Mouse (Mus musculus) limb, embryonic 14.5 days (tissue): ENCODE results near the gene A930018P22Rik. TPM values are rescaled to one million over a fixed set of nuclear protein-coding genes. Genes with fewer than 3 reads are reported as not detected.

Source experiments
- ATAC-seq: fragments of 200-750 bp; cut with Nextera tagmentation; 2 replicates; pipeline ENCODE4 v1.8.0; 2017; ENCODE audit warnings: low read depth, moderate number of reproducible peaks, moderate TSS enrichment; ENCODE audit not compliant: low FRiP score
- DNase-seq: peaks from one replicate; pipeline ENCODE4 v3.0.0-alpha.2; 2015; ENCODE audit warnings: low spot score
- H3K27ac ChIP-seq: fragments of 300-500 bp; sonication (generic); replicated peaks from 2 replicates; pipeline ENCODE4 v1.5.1; 2014; ENCODE audit warnings: low read depth, mild to moderate bottlenecking, low read length, moderate library complexity, mixed read lengths
- H3K27me3 ChIP-seq: fragments of 300-500 bp; sonication (generic); 2 replicates; pipeline ENCODE4 v1.6.1; 2014; ENCODE audit warnings: low read length, mixed read lengths; ENCODE audit not compliant: control insufficient read depth, insufficient read depth
- H3K36me3 ChIP-seq: fragments of 300-500 bp; sonication (generic); 2 replicates; pipeline ENCODE4 v1.6.1; 2014; ENCODE audit warnings: mild to moderate bottlenecking, low read length, moderate library complexity, mixed read lengths; ENCODE audit not compliant: control insufficient read depth, insufficient read depth
- H3K4me1 ChIP-seq: fragments of 300-500 bp; sonication (generic); 2 replicates; pipeline ENCODE4 v1.6.1; 2014; ENCODE audit warnings: antibody characterized with exemption, low read length, mixed read lengths; ENCODE audit not compliant: control insufficient read depth, insufficient read depth
- H3K4me2 ChIP-seq: fragments of 300-500 bp; sonication (generic); replicated peaks from 2 replicates; pipeline ENCODE4 v1.6.1; 2014; ENCODE audit warnings: low read depth, mild to moderate bottlenecking, low read length, moderate library complexity; ENCODE audit not compliant: severe bottlenecking
- H3K4me3 ChIP-seq: fragments of 300-500 bp; sonication (generic); replicated peaks from 2 replicates; pipeline ENCODE4 v1.5.1; 2014; ENCODE audit warnings: low read length
- H3K9ac ChIP-seq: fragments of 300-500 bp; sonication (generic); 2 replicates; pipeline ENCODE4 v1.6.1; 2014; ENCODE audit warnings: mild to moderate bottlenecking, low read depth, low read length, moderate library complexity; ENCODE audit not compliant: severe bottlenecking
- H3K9me3 ChIP-seq: fragments of 300-500 bp; sonication (generic); 2 replicates; pipeline ENCODE4 v1.6.1; 2016; ENCODE audit warnings: low read length; ENCODE audit not compliant: control insufficient read depth
- POLR2A ChIP-seq: fragments of 200-500 bp; IDR thresholded peaks from 2 replicates; pipeline ENCODE4 v1.8.0; 2012; ENCODE audit warnings: inconsistent platforms, mild to moderate bottlenecking, moderate library complexity, borderline replicate concordance; ENCODE audit not compliant: insufficient read depth, insufficient read length; ENCODE audit errors: extremely low read depth
- WGBS: fragments of 180-500 bp; shearing (Covaris S2); extraction: QIAGEN DNeasy Blood & Tissue Kit; methylation state at CpG from one replicate; pipeline ENCODE4 v1.1.7; 2014; 5-methylcytosine and 5-hydroxymethylcytosine counted together
- polyA plus RNA-seq, 2 experiments: library from polyadenylated mRNA; depleted of rRNA in 1 of 2; stranded (reverse) in 1 of 2; unstranded in 1 of 2; fragments of >200 nt; fragmentation: Nextera tagmentation in 1 of 2; extraction: Ambion mirVana in 1 of 2; gene quantifications; 2 replicates each; pipeline versions ENCODE4 v1.2.1 to v1.2.3; 2012 to 2014

Gene A930018P22Rik
- polyA plus RNA-seq, 2 experiments = 0.10 to 0.23 TPM

- TF ChIP-seq POLR2A = no peak
- Histone ChIP-seq H3K27me3 (no peaks in the 10 kb centered on the region), H3K36me3 (no peaks in the 10 kb centered on the region), H3K4me3 (no peak overlapping the region), H3K9me3 (no peaks in the 10 kb centered on the region), H3K9ac (no peak overlapping the region), H3K4me2 (no peak overlapping the region), H3K27ac (no peak overlapping the region), H3K4me1 (no peaks in the 10 kb centered on the region)
- DNase-seq (peak; percentile 41), ATAC-seq (peak; percentile 76)
- 79% methylated on average over 6 of the region's 6 CpGs for WGBS
These were observed 28.2 kb downstream of the A930018P22Rik start for GRCm38 (mm10) chr2:104150608-104151397.

GRCm38 (mm10) chr2:104153345-104153744 lies 30.8 kb downstream of the A930018P22Rik start:
- no peaks in the 10 kb centered on the region for H3K36me3 ChIP-seq
- no peak for ATAC-seq
- no peak overlapping the region for H3K9ac ChIP-seq
- no peaks in the 10 kb centered on the region for H3K4me1 ChIP-seq
- DNase-seq = no peak
- H3K27ac ChIP-seq = no peak overlapping the region
- H3K4me2 ChIP-seq = no peak overlapping the region
- 81% methylated on average over 4 of the region's 4 CpGs for WGBS
- H3K4me3 ChIP-seq = no peak overlapping the region
- H3K27me3 ChIP-seq = no peaks in the 10 kb centered on the region
- no peaks in the 10 kb centered on the region for H3K9me3 ChIP-seq
- no peak for TF ChIP-seq POLR2A

GRCm38 (mm10) chr2:104153876-104154275 lies 31.3 kb downstream of the A930018P22Rik start:
- no peak for ATAC-seq
- DNase-seq = no peak
- Histone ChIP-seq H3K36me3 (no peaks in the 10 kb centered on the region), H3K9ac (no peak overlapping the region), H3K27me3 (no peaks in the 10 kb centered on the region), H3K4me2 (no peak overlapping the region), H3K4me3 (no peak overlapping the region), H3K27ac (no peak overlapping the region), H3K9me3 (no peaks in the 10 kb centered on the region), H3K4me1 (no peaks in the 10 kb centered on the region)
- TF ChIP-seq POLR2A = no peak
- WGBS = 83% methylated on average over 3 of the region's 3 CpGs

GRCm38 (mm10) chr2:104157831-104158230 lies 35.3 kb downstream of the A930018P22Rik start:
- Histone ChIP-seq H3K36me3 (no peaks in the 10 kb centered on the region), H3K4me2 (no peak overlapping the region), H3K27me3 (no peaks in the 10 kb centered on the region), H3K27ac (no peak overlapping the region), H3K9me3 (no peaks in the 10 kb centered on the region), H3K4me3 (no peak overlapping the region), H3K4me1 (no peaks in the 10 kb centered on the region), H3K9ac (no peak overlapping the region)
- WGBS = 57% methylated on average over 4 of the region's 4 CpGs
- ATAC-seq (no peak), DNase-seq (no peak)
- no peak for TF ChIP-seq POLR2A

GRCm38 (mm10) chr2:104163418-104163817 lies 40.8 kb downstream of the A930018P22Rik start:
- no peak for TF ChIP-seq POLR2A
- no peak overlapping the region for H3K4me3 ChIP-seq
- ATAC-seq (no peak), DNase-seq (no peak)
- no peak overlapping the region for H3K4me2 ChIP-seq
- H3K4me1 ChIP-seq = no peaks in the 10 kb centered on the region
- H3K36me3 ChIP-seq = no peaks in the 10 kb centered on the region
- H3K27me3 ChIP-seq = no peaks in the 10 kb centered on the region
- H3K27ac ChIP-seq = no peak overlapping the region
- no peaks in the 10 kb centered on the region for H3K9me3 ChIP-seq
- WGBS = 74% methylated on average over 7 of the region's 7 CpGs
- no peak overlapping the region for H3K9ac ChIP-seq
